ENCODE assay signal across 29 mouse cellular contexts in genomic region chr5:118978921-118979630, GRCm38 (mm10).
DNase-seq lines count a peak whose midpoint lies in the region; ATAC-seq lines count a peak whose summit lies in the region.
"Had no signal": no experiment of that assay in that cellular context is flagged by ENCODE, and none has a peak within 500 bp of the region (broad histone marks: within the 10 kb centered on the region; RNA-seq: fewer than 3 reads in every experiment).

No protein-coding gene starts in this region.

- no peak overlapping the region for H3K9ac ChIP-seq in embryonic facial prominence, embryonic 14.5 days (ENCODE audit: low read depth, low read length)
- no peak overlapping the region for H3K9ac ChIP-seq in hindbrain, embryonic 13.5 days
- H3K9ac ChIP-seq: embryonic facial prominence, embryonic 12.5 days; heart, embryonic 13.5 days; hindbrain, embryonic 15.5 days; limb, embryonic 15.5 days; liver, embryonic 14.5 days; midbrain, embryonic 12.5 days; neural tube, embryonic 13.5 days had no signal

- no peaks in the 10 kb centered on the region for H3K36me3 ChIP-seq in embryonic facial prominence, embryonic 14.5 days (ENCODE audit: control insufficient read depth, insufficient read depth, low read length)
- no peaks in the 10 kb centered on the region for H3K36me3 ChIP-seq in embryonic facial prominence, embryonic 10.5 days (replicated peaks)
- H3K36me3 ChIP-seq in hindbrain, embryonic 13.5 days = no peaks in the 10 kb centered on the region
- H3K36me3 ChIP-seq: embryonic facial prominence, embryonic 12.5 days; forebrain, embryonic 10.5 days; heart, embryonic 13.5 days; hindbrain, embryonic 15.5 days; limb, embryonic 10.5 days; limb, embryonic 15.5 days; midbrain, embryonic 12.5 days; neural tube, embryonic 13.5 days had no signal

- 70% methylated on average over 11 of the region's 11 CpGs for WGBS in embryonic facial prominence, embryonic 14.5 days
- WGBS in embryonic facial prominence, embryonic 10.5 days = 84% methylated on average over 11 of the region's 11 CpGs
- WGBS in large intestine, adult 2 months = 30% methylated on average over 11 of the region's 11 CpGs
- 89% methylated on average over 11 of the region's 11 CpGs for WGBS in hindbrain, embryonic 13.5 days

- ATAC-seq in embryonic facial prominence, embryonic 14.5 days (ENCODE audit: low read depth) = no peak
- no peak for ATAC-seq in hindbrain, embryonic 13.5 days (ENCODE audit: low FRiP score)
- ATAC-seq: forebrain, embryonic 16.5 days; inflammation-experienced regulatory T-cells, adult 6 months had no signal

- no peaks in the 10 kb centered on the region for H3K27me3 ChIP-seq in embryonic facial prominence, embryonic 14.5 days (replicated peaks; ENCODE audit: control insufficient read depth, insufficient read depth, low read length)
- H3K27me3 ChIP-seq in embryonic facial prominence, embryonic 10.5 days (replicated peaks; ENCODE audit: low read depth, poor library complexity, severe bottlenecking) = peaks cover 15% of the 10 kb centered on the region; the same call in 1 of the 2 replicates
- H3K27me3 ChIP-seq in hindbrain, embryonic 13.5 days = no peaks in the 10 kb centered on the region
- H3K27me3 ChIP-seq: CH12.LX; hindbrain, embryonic 15.5 days; neural tube, embryonic 13.5 days had no signal

- no peaks in the 10 kb centered on the region for H3K9me3 ChIP-seq in embryonic facial prominence, embryonic 14.5 days (ENCODE audit: control insufficient read depth, low read length)
- H3K9me3 ChIP-seq in embryonic facial prominence, embryonic 10.5 days = no peaks in the 10 kb centered on the region
- no peaks in the 10 kb centered on the region for H3K9me3 ChIP-seq in hindbrain, embryonic 13.5 days
- H3K9me3 ChIP-seq: embryonic facial prominence, embryonic 12.5 days; forebrain, embryonic 10.5 days; heart, embryonic 13.5 days; hindbrain, embryonic 15.5 days; limb, embryonic 10.5 days; limb, embryonic 15.5 days; midbrain, embryonic 12.5 days had no signal

- DNase-seq in embryonic facial prominence, embryonic 14.5 days (ENCODE audit: low spot score) = peak; percentile 11
- DNase-seq in embryonic facial prominence, embryonic 10.5 days (ENCODE audit: low spot score) = no peak
- DNase-seq in large intestine, adult 2 months (ENCODE audit: low read depth, low spot score) = peak; percentile 33
- peak; percentile 58 for DNase-seq in lung, postnatal 14 days
- no peak for DNase-seq in layer of hippocampus, adult 9-10 months (ENCODE audit: low spot score)
- no peak for DNase-seq in layer of hippocampus, postnatal 25 days (ENCODE audit: extremely low spot score in 1 of 2, low spot score in 1 of 2)
- DNase-seq: adrenal gland, postnatal 10 days; cerebellum, adult 9-10 months; cerebellum, postnatal 36 days; heart, postnatal 10 days; kidney, adult 9 months; kidney, postnatal 10 days; layer of hippocampus, postnatal 36 days; thymus, postnatal 4 days had no signal

- no peak overlapping the region for H3K27ac ChIP-seq in embryonic facial prominence, embryonic 14.5 days (replicated peaks; ENCODE audit: low read depth, low read length)
- H3K27ac ChIP-seq in embryonic facial prominence, embryonic 10.5 days (replicated peaks) = no peak overlapping the region
- no peak overlapping the region for H3K27ac ChIP-seq in hindbrain, embryonic 13.5 days
- H3K27ac ChIP-seq: embryonic facial prominence, embryonic 12.5 days; forebrain, embryonic 10.5 days; heart, embryonic 13.5 days; hindbrain, embryonic 15.5 days; layer of hippocampus, adult 2 months; limb, embryonic 10.5 days; limb, embryonic 15.5 days; liver, embryonic 14.5 days; midbrain, embryonic 12.5 days; neural tube, embryonic 13.5 days had no signal

- H3K4me3 ChIP-seq in embryonic facial prominence, embryonic 14.5 days (ENCODE audit: low read depth, low read length) = no peak overlapping the region
- H3K4me3 ChIP-seq in embryonic facial prominence, embryonic 10.5 days = no peak overlapping the region
- H3K4me3 ChIP-seq in hindbrain, embryonic 13.5 days = no peak overlapping the region
- H3K4me3 ChIP-seq: embryonic facial prominence, embryonic 12.5 days; forebrain, embryonic 10.5 days; heart, embryonic 13.5 days; hindbrain, embryonic 15.5 days; layer of hippocampus, adult 2 months; limb, embryonic 10.5 days; limb, embryonic 15.5 days; megakaryocyte, embryonic 14.5 days; midbrain, embryonic 12.5 days; neural tube, embryonic 13.5 days had no signal

- H3K4me2 ChIP-seq in embryonic facial prominence, embryonic 14.5 days (ENCODE audit: low read depth, low read length) = no peak overlapping the region
- no peak overlapping the region for H3K4me2 ChIP-seq in hindbrain, embryonic 13.5 days
- H3K4me2 ChIP-seq: embryonic facial prominence, embryonic 12.5 days; heart, embryonic 13.5 days; hindbrain, embryonic 15.5 days; limb, embryonic 15.5 days; midbrain, embryonic 12.5 days; neural tube, embryonic 13.5 days had no signal

- H3K4me1 ChIP-seq in embryonic facial prominence, embryonic 14.5 days (ENCODE audit: control insufficient read depth, insufficient read depth, low read length) = peaks cover 5% of the 10 kb centered on the region; the same call in 1 of the 2 replicates
- peaks cover 11% of the 10 kb centered on the region for H3K4me1 ChIP-seq in embryonic facial prominence, embryonic 10.5 days
- H3K4me1 ChIP-seq in hindbrain, embryonic 13.5 days (replicated peaks) = peaks cover 6% of the 10 kb centered on the region
- H3K4me1 ChIP-seq: heart, embryonic 13.5 days; hindbrain, embryonic 15.5 days; megakaryocyte, embryonic 14.5 days had no signal

Comparison
In these comparisons a context has a peak if more than half of its experiments do, and no peak if none do; other contexts are left out.
1. DNase-seq: peak in embryonic facial prominence, embryonic 14.5 days (single experiment), large intestine, adult 2 months (single experiment) and lung, postnatal 14 days (single experiment); none in embryonic facial prominence, embryonic 10.5 days (single experiment), layer of hippocampus, adult 9-10 months (single experiment) and layer of hippocampus, postnatal 25 days (0 of 2).